Mouse (Mus musculus): ENCODE data around the gene Creb5.
"Not testable (repeated sequence)": the region's sequence is repeated elsewhere in the genome, so short reads cannot be mapped to it uniquely, and the experiment has no call there.

Creb5 gene

DNA sequence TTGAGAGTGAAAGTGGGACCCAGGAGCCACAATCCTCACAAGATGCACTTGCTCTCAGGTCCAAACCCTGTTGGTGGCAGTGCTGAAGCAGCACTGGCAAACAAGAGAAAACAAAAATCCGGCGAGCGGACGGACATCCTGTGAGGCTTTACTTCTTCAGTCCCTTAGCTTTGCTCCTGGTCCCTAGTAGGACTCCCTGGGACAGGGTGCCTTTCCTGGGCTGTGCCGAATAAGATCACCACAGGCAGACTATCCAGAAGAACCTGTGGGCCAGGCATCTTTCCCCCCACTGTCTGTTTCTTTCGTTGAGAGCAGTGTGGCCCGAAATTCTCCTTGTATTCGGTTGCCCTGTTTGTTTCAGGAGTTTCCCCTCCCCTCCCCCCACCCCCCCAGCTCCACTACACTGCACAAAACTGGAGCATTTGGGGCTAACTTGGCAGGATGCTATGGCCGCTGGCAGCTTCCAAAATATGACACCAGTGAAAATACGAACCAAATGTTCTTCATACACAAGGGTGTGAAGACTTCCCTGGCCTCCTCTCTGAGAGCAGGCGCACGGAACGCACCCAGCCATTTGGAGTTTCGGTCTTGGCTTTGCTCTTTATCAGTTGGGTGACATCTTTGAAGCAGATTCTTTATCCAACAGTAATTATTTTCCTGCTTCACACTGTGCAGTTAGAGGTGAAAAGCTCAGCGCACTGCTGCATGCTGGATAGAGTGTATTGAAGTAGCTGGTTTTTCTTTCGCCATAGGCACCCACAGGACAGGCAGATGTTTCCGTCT, 32.7 kb downstream of the Creb5 start:
- peak; percentile 54 to 61 for DNase-seq

GRCm38 (mm10) chr6:53337398-53337797, 50.3 kb downstream of the Creb5 start:
- no peak for DNase-seq

DNA sequence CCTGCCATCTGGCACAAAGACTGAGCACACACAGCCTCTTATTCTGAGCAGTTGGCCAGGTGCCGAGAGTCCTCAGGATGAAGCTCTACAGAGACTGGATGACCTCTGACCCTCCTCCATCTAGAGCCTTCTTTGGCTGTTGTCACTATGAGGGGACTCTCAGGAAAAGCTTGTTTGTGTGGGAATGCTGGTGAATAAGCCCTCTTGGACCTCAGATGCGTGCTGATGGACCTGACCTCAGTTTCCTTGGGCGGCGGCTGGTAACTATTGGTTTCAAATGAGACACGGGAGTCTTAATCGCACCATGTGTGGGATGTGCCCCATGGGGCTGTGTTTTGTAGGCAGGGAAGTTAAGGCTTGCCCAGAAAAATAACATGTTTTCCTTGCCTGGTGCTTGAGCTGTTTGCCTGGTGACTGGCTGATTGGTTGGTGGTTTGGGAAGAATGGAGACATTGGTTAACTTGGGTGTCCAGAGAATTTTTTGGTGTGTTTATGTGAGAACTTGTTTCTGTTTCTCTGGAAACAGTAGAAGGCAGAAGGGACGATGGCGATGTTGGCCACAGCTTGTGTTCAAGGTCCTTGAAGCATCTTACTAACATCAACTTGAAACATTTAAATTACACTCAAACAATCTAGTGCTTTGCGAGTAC, 65.4 kb downstream of the Creb5 start:
- peak in 1 of 2 experiments; percentile 30 for DNase-seq

DNA sequence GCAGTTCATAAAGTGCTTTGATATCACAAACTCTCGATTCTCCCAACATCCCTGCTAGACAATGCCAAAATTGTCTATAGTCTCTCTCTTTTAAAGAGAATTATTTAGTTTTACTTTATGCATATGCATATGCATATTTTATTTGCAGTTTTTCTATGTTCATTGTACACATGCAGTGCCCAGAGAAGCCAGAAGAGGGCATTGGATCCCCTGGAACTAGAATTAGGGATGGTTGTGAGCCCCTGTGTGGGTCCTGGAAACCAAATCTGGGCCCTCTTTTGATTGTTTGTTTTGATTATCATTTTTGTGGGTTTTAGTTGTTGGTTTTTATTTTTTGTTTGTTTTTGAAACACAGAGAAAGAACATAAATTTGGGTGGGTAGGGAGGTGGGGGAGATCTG, 69.3 kb downstream of the Creb5 start:
- DNase-seq, result no peak

- no peak for DNase-seq
Observed at GRCm38 (mm10) chr6:53363535-53363934, 76.5 kb downstream of the Creb5 start.

GRCm38 (mm10) chr6:53363981-53364391, 76.9 kb downstream of the Creb5 start:
- DNase-seq, result no peak

GRCm38 (mm10) chr6:53369147-53369546, 82.1 kb downstream of the Creb5 start:
- DNase-seq, result peak; percentile 15 to 17

DNA sequence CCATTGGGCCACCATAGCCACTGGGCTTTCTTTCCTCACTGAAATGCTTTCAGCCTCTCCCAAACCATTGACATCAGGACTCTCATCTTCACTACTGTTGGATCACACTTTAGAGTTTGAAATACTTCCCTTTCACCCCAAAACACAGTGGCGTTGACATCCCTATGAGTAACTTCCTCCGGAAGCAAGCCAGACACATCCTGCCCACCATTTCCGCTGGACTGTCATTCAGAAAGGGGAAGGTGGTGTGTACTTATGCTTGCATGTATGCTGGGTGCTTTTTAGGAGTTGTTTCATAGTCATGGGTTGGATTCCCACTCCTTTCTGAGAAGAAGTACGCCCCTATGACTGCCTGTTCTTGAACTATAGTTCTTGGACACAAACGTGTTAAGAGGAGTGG, 82.9 kb downstream of the Creb5 start:
- no peak for DNase-seq

DNA sequence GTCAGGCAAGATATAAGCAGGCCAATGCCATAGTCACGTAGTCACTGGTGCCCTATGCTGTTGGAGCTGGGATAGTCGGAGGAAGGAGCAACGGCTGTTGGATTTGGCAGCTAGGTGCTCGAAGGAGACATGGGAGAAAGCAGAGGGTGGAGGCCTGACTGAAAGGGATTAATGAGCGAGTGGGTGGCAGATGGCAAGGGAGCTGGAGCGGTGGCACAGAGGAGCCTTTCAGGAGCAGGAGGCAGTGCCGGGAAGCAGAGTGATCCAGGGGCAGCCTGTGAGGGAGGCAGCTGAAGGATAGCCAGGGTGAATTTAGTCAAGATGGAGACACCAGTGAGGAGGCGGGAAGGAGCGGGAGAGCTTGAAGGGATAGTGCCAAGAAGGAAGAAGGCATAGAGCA, 84.9 kb downstream of the Creb5 start:
- peak; percentile 79 to 81 for DNase-seq

DNA sequence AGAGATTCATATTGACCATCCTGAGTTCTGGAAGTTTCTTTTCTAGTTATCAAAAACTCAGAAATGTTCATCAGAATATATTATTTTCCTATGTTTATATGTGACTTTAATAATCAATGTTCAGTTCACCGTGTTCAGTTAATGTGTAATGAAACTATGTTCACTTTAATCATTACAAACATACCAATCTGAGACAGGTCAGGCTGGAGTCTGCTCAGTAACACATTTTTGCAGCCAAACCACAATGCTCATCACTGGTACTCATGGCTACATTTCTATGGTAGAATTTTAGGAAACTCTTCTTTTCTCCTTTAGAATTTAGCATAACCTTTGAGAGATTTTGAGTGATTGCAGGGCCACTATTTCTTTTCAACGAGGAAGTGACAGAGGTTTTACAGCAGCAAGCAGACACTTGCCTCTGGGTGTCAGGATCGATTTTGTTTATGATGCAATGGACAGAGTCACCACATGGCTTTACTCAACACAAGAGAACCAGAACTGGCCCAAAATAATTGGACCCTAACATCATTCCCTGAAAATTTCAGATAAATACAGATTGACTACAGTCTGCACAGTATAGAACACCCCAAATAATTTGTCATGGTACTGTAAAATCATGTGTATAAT, 87.4 kb downstream of the Creb5 start:
- DNase-seq, result no peak

GRCm38 (mm10) chr6:53389277-53389676, 102.2 kb downstream of the Creb5 start:
- no peak for DNase-seq

GRCm38 (mm10) chr6:53390413-53390812, 103.3 kb downstream of the Creb5 start:
- DNase-seq, result no peak

DNA sequence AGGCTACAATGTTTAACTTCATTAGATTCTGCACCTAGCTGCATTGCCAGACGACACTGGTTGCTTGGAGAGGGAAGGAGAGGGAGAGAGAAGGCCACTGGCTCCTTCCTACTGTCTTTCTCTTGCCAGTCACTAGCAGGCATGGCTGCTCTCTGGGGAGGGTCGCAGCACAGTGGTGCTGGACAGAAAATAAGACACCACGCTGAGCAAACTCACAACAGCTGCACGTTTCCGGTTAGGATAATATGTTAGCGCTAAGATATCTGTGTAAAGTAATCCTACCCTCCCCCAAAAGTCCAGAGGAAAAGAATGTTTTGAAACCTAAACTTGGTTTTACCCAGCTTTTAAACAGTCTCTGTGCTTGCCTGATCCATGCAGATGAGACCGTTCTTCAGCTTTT, 107.0 kb downstream of the Creb5 start:
- DNase-seq, result no peak

DNA sequence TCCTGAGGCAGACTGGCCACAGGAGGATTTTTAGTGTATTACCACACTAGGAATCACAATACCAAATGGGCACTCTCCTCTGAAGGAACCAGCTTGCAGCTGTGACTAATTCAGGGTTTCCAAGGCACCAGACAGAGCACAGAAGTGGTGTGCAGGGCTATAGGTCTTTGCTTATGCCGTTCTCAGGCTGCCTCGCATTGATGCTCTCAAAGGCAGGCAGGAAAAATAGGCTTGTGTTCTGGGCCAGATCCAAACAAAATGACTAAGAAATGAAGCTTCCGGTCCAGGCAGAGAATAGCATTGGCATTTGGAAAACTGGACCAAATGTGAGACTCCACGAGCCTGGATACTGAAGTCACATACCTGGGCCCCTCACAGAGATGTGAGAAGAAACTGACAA, 108.1 kb downstream of the Creb5 start:
- DNase-seq, result no peak

GRCm38 (mm10) chr6:53396421-53396820, 109.4 kb downstream of the Creb5 start:
- DNase-seq, result no peak

- no peak for DNase-seq
Observed at GRCm38 (mm10) chr6:53397797-53398196, 110.7 kb downstream of the Creb5 start.

GRCm38 (mm10) chr6:53398297-53399140, 111.4 kb downstream of the Creb5 start:
- peak; percentile 19 to 24 for DNase-seq

DNA sequence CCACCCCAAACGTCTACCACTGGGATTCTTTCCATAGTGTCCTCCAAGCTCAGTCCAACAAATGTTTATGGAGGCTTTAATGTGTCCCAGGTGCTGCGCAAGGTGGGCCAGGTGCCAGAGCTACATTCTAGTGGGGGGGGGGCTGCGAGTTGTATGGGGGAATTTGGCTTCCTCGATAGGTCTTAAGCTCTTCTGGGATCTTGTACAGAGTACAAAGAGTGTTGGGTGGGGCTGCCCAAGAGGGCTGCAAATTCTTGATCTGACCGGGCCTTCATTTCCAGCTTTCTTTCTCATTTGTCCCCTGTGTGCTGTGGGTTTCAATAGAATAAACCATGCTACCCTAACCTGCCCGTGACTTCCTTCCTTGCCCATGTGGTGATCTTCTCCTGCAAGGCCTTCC, 114.3 kb downstream of the Creb5 start:
- DNase-seq, result no peak

- not testable (repeated sequence) for DNase-seq
Observed at GRCm38 (mm10) chr6:53402551-53402950, 115.5 kb downstream of the Creb5 start.

GRCm38 (mm10) chr6:53409183-53409582, 122.1 kb downstream of the Creb5 start:
- no peak for DNase-seq

- no peak for DNase-seq
Observed at GRCm38 (mm10) chr6:53421345-53421744, 134.3 kb downstream of the Creb5 start.

DNA sequence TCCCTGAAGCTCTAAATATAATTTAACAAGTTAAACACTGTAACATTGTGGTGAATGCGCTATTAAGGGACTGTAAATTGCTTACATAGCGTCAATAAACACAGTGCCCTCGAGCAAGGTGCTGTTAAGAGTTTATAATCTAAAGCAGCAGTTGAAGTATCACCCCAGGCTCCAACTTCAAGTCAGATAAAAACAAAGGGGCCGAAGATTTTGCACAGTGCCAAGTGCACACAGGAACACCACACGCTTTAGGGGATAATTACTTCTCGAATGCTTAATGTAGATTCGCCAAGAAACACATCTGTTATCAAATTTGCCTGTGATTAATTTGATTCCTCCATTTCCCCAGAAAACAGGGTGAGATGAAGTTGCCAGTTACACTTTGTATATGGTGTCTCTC, 142.3 kb downstream of the Creb5 start:
- DNase-seq, result no peak

DNA sequence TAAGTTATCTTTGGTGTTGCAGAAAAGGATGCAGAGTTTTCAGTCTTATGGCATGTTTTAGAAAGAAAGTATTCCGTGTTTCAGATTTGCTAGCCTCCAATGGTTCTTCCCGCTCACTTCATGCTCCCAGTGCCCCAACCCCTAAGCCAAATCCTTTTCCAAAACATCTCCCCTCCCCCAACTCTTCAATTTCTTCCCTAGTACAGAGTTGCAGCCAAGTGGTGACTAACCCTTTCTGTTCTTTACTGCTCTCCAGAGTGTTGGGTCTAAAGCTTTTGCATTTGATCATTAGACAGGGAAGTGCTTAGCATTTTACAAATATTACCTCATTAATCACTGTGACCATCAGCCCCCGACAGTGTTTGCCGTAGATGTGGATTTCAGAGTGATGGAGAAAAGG, 142.8 kb downstream of the Creb5 start:
- no peak for DNase-seq
